Mouse (Mus musculus): ENCODE measurements around the gene Atcay. TPM values are rescaled to one million over a fixed set of nuclear protein-coding genes. Genes with fewer than 3 reads are reported as not detected.
"Not testable (repeated sequence)": the region's sequence is repeated elsewhere in the genome, so short reads cannot be mapped to it uniquely, and the experiment has no call there.

Atcay gene
- total RNA-seq, 2 experiments from 2014 or later, result 0.24 to 0.30 TPM

DNA sequence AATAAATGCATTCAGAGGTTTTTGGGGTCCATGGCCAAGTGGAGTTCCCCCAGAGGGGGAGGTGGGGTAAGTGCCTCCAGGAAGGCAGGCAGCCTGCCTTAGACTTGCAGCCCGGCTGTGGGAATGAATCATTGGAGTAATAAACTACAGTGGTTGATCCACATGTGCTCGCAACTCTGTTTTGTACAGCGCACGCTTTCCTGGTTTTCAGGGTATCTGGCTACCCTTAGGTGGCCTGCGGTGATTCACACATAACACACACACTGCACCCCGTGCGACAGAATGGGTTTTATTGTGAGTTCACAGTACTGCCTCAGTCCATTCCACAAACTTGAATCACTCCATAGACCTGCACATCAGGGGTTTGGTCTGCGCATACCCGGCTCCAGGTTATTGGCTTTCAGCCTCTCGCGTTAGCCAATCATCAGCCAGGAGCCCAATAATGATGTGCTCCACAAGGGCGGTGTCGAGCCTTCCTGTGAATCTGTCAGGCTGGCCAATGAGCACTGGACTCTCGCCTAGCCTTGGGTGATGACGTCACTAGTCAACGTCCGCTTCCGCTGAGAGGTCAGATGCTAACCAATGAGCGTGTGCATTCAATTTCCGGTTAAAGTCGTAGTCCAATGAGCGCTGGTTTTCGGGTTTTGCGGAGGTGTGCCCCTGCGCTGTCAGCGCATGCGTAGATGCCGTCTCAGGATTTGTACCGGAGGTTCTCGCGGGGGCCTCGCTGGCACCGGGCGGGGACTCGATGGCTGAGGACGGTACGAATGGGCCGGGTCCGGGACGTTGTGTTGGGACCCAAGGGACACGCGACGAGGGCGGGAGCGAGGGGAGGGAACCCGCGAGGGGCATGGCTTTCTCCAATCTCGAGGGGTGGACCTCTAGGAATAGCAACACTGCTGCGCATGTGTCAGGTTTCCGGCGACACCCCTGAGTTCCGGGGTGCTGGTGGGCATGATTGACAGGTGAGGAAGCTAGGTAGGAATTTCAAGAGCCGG, 48.0 kb downstream of the Atcay start, which contains the start of gene Dapk3:
TSS of gene Dapk3 (plus strand) at position 670 of the 998 bp plus-strand sequence.
- intact Hi-C loops (cut with DNase I), result no loop called here
- DNase-seq, result peak; percentile 98

DNA sequence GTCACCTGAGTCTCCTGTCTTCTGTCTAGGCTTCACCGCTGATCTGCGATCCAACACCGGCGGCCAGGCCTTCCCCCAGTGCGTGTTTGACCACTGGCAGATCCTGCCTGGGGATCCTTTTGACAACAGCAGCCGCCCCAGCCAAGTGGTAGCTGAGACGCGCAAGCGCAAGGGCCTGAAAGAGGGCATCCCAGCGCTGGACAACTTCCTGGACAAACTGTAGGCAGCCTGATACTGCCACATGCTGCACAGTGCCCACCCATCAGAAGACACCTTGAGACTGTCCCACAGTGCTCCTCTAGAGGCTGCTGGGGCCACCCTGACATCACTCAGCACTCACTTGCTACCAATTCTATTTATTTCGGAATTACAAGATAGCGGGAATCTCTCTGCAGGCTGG, 48.8 kb downstream of the Atcay start:
- peak; percentile 20 to 27 for DNase-seq
- intact Hi-C loops (cut with DNase I), result not testable (repeated sequence)

DNA sequence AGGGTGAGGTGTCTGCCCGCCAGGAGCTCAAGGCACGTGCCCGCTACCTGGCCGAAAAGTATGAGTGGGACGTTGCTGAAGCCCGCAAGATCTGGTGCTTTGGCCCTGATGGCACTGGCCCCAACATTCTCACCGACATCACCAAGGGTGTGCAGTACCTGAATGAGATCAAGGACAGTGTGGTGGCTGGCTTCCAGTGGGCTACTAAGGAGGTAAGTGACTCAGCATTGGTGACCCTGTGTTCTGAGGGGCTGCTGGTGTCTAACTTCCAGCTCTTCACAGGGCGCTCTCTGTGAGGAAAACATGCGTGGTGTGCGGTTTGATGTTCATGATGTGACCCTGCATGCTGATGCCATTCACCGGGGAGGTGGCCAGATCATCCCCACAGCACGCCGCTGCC, 49.7 kb downstream of the Atcay start:
- no peak for DNase-seq
- intact Hi-C loops (cut with DNase I), result no loop called here

DNA sequence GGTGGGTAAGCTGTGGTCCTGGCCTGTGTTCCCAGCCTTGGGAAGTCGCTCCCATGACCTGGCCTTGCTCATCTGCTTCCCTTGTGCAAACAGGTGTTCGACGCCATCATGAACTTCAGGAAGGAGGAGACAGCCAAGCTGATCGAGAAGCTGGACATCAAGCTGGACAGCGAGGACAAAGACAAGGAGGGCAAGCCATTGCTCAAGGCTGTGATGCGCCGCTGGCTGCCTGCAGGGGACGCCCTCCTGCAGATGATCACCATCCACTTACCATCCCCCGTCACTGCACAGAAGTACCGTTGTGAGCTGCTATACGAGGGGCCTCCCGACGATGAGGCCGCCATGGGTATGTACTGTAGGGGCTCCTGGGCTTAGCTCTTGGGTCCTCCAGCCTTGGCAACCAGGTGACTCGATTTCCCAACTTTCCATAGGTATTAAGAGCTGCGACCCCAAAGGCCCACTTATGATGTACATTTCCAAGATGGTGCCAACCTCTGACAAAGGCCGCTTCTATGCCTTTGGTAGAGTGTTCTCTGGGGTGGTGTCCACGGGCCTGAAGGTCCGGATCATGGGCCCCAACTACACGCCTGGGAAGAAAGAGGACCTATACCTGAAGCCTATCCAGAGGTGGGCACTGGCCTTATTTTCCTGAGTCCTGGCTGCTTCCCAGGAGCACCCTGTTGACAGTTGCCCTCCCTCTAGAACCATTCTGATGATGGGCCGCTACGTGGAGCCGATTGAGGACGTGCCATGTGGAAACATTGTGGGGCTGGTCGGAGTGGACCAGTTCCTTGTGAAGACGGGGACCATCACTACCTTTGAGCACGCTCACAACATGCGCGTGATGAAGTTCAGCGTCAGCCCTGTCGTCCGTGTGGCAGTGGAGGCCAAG, 50.9 kb downstream of the Atcay start:
- no peak for DNase-seq
- intact Hi-C loops (cut with DNase I), result loop anchor here (5.0 kb wide), 3 partner anchors 42 to 382 kb away; partner anchors contain the start of genes Plekhj1, Sf3a2 and Zbtb7a

DNA sequence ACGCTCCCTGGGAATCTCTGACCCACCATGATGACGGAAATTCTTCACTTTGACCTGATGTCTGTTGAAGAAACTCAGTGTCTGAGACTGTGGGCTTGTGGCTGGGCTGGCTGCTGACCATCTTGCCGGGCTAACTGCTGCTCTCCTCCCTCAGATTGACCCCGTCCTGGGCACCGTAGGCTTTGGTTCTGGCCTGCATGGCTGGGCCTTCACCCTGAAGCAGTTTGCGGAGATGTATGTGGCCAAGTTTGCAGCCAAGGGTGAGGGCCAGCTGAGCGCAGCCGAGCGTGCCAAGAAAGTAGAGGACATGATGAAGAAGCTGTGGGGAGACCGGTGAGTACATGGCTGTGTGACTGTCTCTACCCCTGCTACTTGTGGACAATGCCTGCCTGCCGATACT, 51.7 kb downstream of the Atcay start:
- intact Hi-C loops (cut with DNase I), result loop anchor here (5.0 kb wide), 3 partner anchors 42 to 382 kb away; partner anchors contain the start of genes Plekhj1, Sf3a2 and Zbtb7a
- no peak for DNase-seq

DNA sequence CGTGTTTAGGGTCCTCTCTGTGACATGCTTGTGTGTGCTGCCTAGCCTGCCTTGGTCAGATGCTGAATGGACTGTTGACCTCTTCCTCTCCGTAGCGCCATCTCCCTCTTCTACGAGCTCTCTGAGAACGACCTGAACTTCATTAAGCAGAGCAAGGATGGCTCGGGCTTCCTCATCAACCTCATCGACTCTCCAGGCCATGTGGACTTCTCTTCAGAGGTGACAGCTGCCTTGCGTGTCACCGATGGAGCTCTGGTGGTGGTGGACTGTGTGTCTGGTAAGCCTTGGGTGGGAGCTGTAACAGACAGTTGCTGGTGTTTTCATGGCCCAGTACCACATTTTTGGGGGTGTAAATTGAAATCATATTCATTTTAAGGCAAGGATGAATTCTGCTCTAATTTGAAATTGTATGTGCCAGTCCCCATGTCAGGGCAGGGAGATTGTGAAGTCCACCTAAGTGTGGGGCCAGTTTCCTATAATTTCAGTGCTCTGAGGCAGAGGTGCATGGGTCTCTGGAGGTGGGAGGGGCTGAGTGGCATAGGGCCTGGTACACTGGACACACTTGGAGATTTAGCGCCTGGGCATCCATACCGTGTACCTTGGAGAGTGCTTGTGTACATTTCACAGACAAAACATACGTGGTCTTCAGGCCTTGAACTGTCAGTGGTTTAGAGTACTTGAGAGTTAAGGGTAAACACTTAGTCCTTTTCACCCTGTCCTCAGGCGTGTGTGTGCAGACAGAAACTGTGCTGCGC, 52.5 kb downstream of the Atcay start:
- peak; percentile 22 to 24 for DNase-seq
- intact Hi-C loops (cut with DNase I), result loop anchor here (5.0 kb wide), 3 partner anchors 41 to 381 kb away; partner anchors contain the start of genes Plekhj1, Sf3a2 and Zbtb7a

DNA sequence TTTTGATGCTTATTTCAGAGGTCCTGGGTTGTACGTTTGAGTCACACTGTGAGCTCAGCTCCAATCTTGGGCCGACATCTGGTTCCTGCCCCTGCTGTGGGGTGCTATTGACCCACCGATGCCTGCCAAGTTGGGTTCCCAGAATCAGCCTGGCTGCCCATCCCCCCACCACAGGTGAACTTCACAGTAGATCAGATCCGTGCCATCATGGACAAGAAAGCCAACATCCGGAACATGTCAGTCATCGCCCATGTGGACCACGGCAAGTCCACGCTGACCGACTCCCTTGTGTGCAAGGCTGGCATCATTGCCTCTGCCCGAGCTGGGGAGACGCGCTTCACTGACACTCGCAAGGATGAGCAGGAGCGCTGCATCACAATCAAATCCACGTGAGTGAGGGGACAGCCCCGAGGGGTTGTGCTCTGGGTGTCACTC, 53.1 kb downstream of the Atcay start:
- DNase-seq, result peak; percentile 55 to 58
- intact Hi-C loops (cut with DNase I), result loop anchor here (5.0 kb wide), 3 partner anchors 40 to 380 kb away; partner anchors contain the start of genes Plekhj1, Sf3a2 and Zbtb7a

DNA sequence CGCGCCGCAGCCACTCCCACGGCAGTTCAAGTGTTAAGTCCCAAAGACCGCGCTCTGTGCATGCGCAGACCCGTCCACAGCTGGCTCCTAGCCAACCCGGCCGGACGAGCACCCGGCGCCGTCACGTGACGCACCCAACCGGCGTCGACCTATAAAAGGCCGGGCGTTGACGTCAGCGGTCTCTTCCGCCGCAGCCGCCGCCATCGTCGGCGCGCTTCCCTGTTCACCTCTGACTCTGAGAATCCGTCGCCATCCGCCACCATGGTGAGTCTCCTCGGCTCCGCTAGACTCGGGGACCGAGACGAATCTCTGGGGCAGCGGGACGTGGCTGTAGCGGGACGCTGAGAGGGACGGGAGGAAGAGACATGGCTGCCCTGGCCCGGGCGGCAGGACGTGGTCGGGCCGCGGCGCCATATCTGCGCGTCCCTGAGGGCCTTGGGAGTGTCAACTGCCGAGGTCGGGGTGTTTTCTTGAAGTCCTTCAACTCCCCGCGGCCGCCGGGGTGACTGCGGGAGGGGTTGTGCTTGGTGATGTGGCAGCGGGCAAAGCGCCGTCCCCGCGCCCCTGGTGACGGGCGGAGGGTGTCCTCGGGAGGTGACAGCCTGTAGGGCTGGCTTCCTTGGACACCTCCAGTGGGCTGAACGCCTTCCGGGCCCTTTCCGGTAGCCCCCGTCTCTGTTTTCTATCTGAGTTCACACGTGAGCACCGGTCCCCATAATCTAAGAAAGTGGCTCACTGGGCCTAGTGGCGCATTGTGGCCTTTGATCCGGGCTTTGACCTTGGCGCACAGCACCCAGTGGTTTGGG, 54.0 kb downstream of the Atcay start, which contains the start of gene Eef2:
TSS of gene Eef2 (plus strand) at position 166 of the 806 bp plus-strand sequence.
- intact Hi-C loops (cut with DNase I), result loop anchor here (5.0 kb wide), 3 partner anchors 39 to 379 kb away; partner anchors contain the start of genes Plekhj1, Sf3a2 and Zbtb7a
- peak; percentile 99 to 100 for DNase-seq

DNA sequence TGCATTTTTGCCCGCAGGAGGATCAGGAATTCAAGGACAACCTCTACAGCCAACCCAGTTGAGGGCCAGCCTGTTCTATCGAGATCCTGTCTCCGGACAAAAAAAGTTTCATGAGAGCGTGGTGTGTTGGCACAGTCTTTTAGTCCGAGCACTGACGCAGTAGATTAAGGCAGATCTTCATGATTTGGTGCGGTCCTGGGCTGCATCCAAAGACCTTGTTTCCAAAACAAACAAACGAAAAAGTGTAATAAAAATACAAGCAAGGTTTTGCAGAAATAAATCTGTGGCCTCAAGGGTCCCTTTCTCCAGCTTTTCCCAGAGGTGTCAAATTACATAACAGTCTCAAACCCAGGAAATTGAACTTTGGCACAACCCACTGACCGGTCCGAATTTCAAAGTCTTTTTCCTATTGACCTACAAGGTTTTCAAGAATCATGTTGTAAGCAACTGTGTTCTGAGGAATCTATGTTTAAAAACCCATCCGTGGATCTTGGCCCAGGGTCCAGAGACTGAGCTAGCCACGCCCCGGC, 54.6 kb downstream of the Atcay start:
- intact Hi-C loops (cut with DNase I), result loop anchor here (1.0 to 5.0 kb wide), 4 partner anchors 39 to 379 kb away; partner anchors contain the start of genes Plekhj1, Sf3a2 and Zbtb7a
- DNase-seq, result no peak

DNA sequence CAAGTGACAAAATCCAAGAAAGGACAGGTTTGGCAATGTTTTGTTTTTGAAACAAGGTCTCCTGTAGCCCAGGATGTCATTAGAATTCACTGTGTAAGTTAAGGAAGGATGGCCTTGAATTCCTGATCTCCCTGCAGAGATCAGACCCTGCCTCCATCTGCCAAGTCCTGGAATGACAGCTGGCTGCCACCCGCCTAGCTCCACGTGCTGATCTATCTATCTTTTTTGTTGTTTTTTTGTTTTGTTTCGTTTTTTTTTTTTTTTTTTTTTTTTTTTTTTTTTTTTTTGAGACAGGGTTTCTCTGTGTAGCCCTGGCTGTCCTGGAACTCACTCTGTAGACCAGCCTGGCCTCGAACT, 55.3 kb downstream of the Atcay start:
- DNase-seq, result not testable (repeated sequence)
- intact Hi-C loops (cut with DNase I), result loop anchor here (1.0 to 5.0 kb wide), 4 partner anchors 38 to 378 kb away; partner anchors contain the start of genes Plekhj1, Sf3a2 and Zbtb7a

DNA sequence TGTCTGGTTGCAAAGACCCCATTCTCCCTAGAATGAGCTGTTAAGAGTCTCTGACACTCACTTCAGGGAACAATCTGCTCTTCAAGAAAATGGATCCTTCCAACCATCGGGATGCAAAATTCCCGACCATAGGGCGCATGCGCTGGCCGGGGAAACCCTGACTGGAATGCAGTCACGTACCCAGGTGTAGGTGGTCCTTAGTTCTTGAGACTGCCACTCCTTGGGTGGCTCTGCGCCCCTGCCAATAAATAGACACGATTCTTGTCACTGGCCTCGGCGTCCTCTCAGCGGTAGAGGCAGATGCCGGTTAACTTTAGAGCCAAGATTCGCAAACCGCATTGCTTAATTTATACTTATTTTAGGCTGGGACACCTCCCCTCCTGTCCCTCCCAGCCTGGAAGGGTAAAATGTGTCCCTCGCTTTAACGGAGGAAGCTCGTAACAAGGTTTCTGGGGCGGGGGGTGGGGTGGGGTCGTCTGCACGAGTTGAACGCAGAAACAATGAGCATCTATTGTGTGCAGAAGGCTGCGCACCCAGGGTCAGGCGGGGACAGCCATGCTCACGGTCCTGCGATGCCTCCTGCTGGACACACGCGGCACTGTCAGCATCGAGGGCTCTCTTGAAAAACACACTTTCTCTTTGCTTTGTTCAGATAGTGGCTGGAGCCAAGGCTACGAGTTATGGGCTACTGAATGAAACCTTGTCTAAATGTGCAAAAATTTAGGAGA, 55.9 kb downstream of the Atcay start:
- peak; percentile 94 to 96 for DNase-seq
- intact Hi-C loops (cut with DNase I), result loop anchor here (1.0 to 5.0 kb wide), 5 partner anchors 37 to 377 kb away; partner anchors contain the start of genes Plekhj1, Sf3a2 and Zbtb7a

DNA sequence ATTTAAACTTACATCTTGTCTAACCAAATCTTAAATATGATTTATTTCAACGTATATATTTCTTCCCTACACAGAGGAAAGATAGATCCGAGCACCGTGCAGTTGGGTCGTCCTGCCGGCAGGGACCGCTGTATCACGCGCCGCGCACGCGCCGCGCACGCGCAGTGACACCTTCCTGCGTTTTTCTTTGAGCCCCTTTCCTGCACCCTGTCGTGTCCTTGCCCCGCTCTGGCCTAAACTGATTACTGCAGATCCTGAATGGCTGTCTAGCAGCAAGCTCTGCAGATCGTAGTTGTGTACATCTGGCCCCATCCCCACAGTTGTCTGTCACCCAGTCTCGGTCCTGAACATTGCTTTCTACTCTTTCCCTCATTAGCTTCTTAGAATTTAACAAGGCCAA, 57.5 kb downstream of the Atcay start:
- intact Hi-C loops (cut with DNase I), result loop anchor here (5.0 kb wide), 1 partner anchor 86 kb away; no protein-coding TSS in a partner anchor

DNA sequence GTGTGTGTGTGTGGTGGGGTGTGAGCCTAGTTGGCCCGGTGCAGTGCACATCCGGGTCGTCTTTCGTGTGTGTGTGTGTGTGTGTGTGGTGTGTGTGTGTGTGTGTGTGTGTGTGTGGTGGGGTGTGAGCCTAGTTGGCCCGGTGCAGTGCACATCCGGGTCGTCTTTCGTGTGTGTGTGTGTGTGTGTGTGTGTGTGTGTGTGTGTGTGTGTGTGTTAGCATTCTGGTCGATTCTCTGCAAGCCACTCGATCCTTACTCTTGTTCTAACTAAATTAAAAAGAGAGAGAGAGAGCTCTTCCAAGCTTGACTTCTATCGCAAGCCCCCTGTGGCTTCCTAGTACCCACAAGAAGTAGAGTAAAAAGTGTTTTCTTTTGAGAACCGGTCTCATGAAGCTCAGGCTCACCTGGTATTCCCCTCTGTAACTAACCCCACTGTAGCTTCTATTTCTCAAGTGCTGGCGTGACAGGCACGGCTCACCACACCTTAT, 61.2 kb downstream of the Atcay start:
- peak; percentile 26 to 57 for DNase-seq
- intact Hi-C loops (cut with DNase I), result not testable (repeated sequence)

More for the DNA sequence above, 57.5 kb downstream of the Atcay start:
- DNase-seq, result peak; percentile 84 to 89

DNA sequence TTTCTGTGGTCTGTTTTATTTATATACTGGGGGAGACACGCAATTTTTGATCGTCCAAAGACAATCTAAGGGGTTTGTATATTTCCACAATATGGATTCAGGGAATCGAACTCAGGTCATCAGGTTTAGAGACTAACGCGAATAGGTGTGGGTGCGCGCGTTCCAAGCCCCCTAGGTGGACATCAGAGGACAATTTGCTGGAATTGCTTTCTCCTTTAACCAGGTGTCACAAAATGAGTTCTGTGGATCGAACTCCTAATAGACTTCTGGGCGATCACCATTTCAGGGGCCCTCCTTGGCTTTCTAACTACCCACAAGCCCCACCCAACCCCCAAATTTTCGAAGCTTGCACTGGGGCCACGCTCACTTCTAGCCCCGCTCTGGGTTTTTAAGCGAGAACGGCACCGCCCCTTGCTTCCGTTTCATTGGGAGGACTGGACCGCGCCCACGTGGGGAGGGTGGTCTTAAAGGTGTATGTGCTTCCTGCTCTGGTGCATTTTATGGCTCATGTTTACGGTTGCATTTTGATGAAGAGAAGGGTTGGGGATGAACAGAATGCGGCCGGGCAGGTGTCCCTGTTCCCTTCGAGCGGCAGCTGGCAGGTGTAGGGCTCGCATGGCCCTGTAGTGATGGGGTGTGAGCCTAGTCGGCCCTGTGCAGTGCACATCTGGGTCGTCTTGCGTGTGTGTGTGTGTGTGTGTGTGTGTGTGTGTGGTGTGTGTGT, 62.0 kb downstream of the Atcay start:
- intact Hi-C loops (cut with DNase I), result no loop called here

DNA sequence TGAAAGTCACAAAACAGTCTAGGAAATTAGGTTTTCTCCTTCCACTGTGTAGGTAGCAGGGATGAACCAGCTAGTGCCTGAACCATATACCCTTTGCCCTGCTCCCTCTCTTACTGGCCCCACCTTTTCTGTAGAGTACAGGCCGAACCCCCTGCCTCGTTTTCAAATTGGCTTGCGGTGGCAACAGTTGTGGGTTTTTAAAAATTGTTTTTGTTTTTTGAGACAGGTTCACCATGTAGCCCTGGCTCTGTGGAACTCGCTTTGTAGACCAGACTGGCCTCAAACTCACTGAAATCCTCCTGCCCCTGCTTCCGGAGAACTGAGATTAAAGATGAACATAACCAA, 62.6 kb downstream of the Atcay start:
- no peak for DNase-seq

More for the DNA sequence above, 62.0 kb downstream of the Atcay start:
- peak; percentile 88 to 90 for DNase-seq

DNA sequence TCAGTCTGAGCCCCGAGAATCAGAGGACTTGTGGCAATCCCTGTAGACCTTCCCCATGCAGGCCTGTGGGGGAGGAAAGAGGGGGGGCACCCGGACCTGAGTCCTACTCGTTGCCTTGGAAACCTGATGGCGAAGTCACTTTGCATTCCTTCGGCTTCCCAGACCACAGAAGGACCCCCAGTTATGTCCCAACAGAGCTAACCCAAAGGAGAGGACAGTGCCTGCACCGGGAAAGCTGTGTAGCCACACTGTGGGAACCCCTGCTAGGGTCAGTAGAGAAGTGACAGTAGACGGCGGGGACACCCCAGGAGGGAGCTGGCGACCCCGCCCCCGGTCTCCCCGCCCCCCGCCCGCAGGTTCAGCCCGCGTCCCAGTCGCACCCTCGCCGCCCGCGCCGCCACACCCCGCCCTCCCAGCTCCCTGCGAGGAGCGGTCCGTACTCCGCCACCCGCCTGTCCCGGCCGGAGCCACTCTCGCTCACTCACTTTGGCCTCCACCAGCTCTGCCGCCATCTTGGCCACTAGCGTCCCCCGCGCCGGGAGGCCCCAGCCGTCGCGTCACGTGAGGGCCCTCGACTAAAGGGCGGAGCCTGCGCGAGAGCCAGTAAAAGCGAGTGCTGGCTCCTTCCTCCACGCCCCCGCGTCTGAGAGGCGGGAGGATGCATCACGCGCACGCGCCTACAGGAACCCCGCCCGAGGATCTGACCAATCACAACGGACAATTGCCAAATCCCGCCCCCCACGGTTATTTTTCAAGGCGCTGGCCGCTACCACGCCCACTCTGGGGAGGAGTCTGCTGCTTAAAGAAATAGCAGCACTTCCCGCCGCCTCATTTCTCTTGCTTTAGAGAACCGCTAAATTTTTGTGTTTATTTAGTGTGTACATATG, 63.2 kb downstream of the Atcay start, which contains the start of gene Pias4:
TSS of gene Pias4 (minus strand) at position 724 of the 887 bp plus-strand sequence.
- intact Hi-C loops (cut with DNase I), result loop anchor here (2.0 kb wide), 1 partner anchor 27 kb away; no protein-coding TSS in a partner anchor

More for the DNA sequence above, 62.6 kb downstream of the Atcay start:
- intact Hi-C loops (cut with DNase I), result no loop called here

More for the DNA sequence above, 63.2 kb downstream of the Atcay start, which contains the start of gene Pias4:
- peak; percentile 100 for DNase-seq

Data from heart, postnatal 10 days (tissue).